Mouse (Mus musculus): ENCODE measurements at regions not wholly inside any gene's neighbourhood (a gene's known extent, or its start where the extent isn't known, plus 50 kb on each side); places are given as distances from the start of the nearest gene placed in this dataset.
A peak's percentile ranks its signal among the peaks of the same experiment; 100 is the strongest.

GRCm38 (mm10) chr4:135036764-135037163, 83.7 kb upstream of the Runx3 start:
- ATAC-seq = no peak

- no peak for ATAC-seq
Measured at GRCm38 (mm10) chr4:135039234-135039633, 81.2 kb upstream of the Runx3 start.

- no peak for ATAC-seq
Measured at GRCm38 (mm10) chr4:135041921-135042320, 78.5 kb upstream of the Runx3 start.

GRCm38 (mm10) chr4:135042501-135042900, 78.0 kb upstream of the Runx3 start:
- no peak for ATAC-seq

DNA sequence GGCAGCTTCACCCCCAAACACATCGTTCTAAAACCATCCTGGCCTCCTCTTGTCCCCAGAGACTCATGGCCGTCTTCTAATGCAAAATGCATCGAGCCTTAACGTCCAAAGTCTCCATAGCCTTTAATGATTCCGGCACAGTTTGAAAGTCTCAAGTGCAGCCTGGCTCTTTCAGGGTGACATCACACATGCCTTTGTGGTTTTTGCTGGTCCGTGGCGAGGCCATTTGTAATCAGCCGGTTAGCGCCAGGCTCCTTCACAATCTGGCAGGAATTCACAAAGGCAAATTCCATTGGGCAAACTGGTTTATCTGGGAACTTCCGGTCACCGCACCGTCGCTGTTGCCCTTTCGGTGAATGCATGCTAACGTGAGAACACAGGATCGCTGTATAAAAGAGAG, 75.4 kb upstream of the Runx3 start:
- ATAC-seq = no peak

DNA sequence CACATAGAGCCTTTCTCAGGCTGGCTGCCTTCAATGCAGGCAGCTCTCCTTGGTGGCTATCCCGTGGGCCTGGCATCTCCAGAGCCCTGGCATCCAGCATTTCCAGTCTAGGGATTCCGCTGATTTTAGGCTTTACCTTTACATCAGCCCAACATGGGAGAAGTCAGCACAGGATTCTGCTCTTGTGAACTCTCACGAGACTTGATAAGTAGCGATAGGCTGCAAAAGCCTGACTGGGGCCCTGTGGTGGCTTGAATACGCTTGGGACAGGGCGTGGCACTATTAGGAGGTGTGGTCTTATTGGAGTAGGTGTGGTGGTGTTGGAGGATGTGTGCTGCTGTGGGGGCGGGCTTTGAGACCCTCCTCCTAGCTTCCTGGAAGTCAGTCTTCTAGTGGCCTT, 73.8 kb upstream of the Runx3 start:
- no peak for ATAC-seq

- ATAC-seq = no peak
Measured at GRCm38 (mm10) chr4:135047251-135047650, 73.2 kb upstream of the Runx3 start.

- no peak for ATAC-seq
Measured at GRCm38 (mm10) chr4:135047771-135048170, 72.7 kb upstream of the Runx3 start.

- ATAC-seq = no peak
Measured at GRCm38 (mm10) chr4:135049924-135050323, 70.5 kb upstream of the Runx3 start.

- no peak for ATAC-seq
Measured at GRCm38 (mm10) chr4:135051466-135051865, 69.0 kb upstream of the Runx3 start.

GRCm38 (mm10) chr4:135053585-135053984, 66.9 kb upstream of the Runx3 start:
- ATAC-seq = no peak

GRCm38 (mm10) chr4:135054353-135054752, 66.1 kb upstream of the Runx3 start:
- no peak for ATAC-seq

DNA sequence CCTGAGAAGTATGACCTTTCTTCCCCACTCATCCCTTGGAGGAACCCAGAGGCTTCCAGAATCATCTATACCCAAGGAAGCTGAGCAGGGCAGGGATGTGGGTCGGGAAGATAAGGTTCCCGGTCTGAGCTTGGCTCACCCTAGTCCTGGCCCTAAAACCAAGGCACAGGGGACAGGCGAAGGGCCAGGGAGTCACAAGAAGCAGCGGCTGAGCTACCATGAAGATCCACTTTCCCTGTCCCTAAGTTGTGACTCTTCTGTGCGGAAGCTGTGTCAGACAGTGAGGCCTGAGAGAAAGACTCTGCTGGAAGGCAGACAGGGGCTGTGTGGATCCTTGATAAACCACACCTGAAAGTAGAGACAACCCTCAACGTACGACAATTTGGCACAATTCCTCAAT, 64.1 kb upstream of the Runx3 start:
- no peak for ATAC-seq

DNA sequence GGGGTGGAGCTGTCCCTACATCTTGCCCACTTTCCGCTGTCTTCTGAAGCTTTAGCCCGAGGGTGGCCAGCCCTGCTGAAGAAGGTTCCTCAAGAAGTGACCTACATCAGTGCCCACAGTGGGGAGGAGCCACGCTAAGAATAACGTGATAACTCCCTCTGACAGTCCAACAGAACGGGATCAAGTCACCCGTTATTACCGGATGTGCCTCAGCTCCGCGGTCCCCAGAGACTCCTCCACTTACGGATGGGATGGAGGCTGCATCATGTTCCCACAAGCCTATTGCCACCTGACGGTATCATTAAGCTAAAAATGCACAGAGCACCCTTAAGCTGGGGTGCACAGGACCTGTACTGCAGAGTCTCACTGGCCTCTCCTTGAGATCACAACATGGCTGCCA, 63.2 kb upstream of the Runx3 start:
- no peak for ATAC-seq

GRCm38 (mm10) chr4:135058895-135059294, 61.6 kb upstream of the Runx3 start:
- ATAC-seq = no peak

- ATAC-seq = no peak
Measured at GRCm38 (mm10) chr4:135061030-135061743, 59.3 kb upstream of the Runx3 start.

DNA sequence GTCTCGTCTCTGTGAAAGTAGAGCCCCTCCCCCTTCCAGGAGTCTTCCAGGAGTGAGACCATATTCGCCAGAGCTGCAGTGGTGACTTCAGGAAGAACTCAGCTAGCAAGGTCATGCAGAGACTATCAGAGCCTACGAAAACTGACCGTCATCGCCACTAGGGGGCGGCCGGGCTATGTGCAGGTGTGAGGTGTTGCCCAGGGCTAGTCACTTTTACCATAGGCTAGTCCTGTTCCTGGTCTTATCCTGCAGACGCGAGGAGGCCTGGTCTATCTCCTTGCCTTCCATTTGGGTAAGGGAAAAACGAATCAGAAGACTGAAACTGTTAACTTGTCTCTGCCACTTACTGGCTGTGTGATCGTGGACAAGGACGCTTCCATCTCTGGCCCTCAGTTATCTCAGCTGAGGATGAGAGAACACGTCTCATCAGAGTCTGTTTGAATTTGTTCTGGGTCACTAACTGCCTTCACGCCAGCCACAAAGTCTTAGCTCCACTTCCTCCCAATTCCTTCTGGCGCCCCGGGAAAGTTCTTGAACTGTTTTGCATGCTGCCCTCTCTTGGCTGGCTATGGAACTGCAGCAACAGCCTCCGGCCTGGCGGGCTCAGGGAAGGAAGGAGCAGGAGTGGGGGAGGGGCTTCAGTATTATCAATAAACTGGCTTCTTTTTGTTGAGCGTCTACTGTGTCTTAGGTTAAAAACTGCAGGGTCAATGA, 53.5 kb upstream of the Runx3 start:
- ATAC-seq = peak; percentile 94

DNA sequence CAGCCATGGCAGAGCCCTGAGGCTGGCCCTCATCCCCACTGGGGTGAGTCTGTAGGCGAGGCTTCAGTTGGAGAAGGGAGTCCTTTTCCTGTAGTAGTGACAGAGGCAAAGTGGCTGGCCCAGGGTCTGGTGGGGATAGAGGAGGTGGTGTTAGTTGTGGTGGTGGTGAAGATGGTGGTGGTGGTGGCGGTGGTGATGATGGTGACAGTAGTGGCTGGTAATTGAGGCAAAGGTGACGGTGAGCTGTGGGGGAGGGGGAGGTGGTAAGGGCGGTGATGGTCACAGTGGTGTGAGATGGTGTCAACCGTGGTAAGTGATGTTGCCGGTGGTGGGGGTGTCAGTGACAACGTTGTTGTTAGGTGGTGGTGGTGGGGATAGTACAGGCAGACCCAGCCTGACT, 52.6 kb upstream of the Runx3 start:
- no peak for ATAC-seq

DNA sequence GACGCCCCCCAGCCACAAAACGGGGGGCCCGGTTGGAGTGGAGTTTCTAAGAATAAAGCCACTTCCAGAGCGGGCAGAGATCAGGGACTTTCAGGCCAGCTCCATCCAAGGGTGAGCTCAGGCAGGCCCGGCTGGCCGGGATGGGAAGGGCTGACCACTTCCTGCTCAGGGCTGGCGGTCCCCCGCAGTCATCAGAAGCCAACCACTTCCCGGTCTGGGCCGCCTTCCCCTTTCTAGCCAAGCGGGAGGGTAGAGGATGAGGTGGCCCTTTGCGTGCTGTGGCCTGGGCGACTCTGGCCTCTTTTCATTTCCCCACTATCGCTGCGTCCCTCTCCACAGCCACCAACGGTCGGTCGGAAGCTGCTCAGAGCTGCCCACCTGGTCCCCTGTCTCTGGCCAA, 50.6 kb upstream of the Runx3 start:
- no peak for ATAC-seq
